Mouse (Mus musculus) cortical plate, adult 2 months (tissue): ENCODE data around the gene Oasl2. TPM values are rescaled to one million over a fixed set of nuclear protein-coding genes. Genes with fewer than 3 reads are reported as not detected.

Experiments used
- H3K27ac ChIP-seq: fragments of 200-500 bp; 2 replicates; pipeline ENCODE4 v1.5.1; 2012; ENCODE audit warnings: low read length, control low read depth, inconsistent platforms; ENCODE audit not compliant: insufficient read depth
- H3K4me1 ChIP-seq: fragments of 200-500 bp; 2 replicates; pipeline ENCODE4 v1.6.1; 2011; ENCODE audit warnings: low read length; ENCODE audit not compliant: control insufficient read depth, insufficient read depth
- H3K4me3 ChIP-seq: fragments of 200-500 bp; 2 replicates; pipeline ENCODE4 v1.5.1; 2011; ENCODE audit warnings: mild to moderate bottlenecking, low read length, control low read depth; ENCODE audit not compliant: insufficient read depth
- CTCF ChIP-seq: fragments of 200-500 bp; IDR thresholded peaks from 2 replicates; pipeline ENCODE4 v1.5.1; 2011; ENCODE audit warnings: mild to moderate bottlenecking, control low read depth, low read length; ENCODE audit not compliant: insufficient read depth; ENCODE audit errors: extremely low read depth
- POLR2A ChIP-seq: fragments of 200-500 bp; IDR thresholded peaks from 2 replicates; pipeline ENCODE4 v1.6.1; 2011; ENCODE audit warnings: mild to moderate bottlenecking, low read length, control low read depth; ENCODE audit not compliant: insufficient read depth; ENCODE audit errors: extremely low read depth
- polyA plus RNA-seq: library from polyadenylated mRNA; depleted of rRNA; stranded (reverse); fragments of >200 nt; gene quantifications from 2 replicates; pipeline ENCODE4 v1.2.3, GENCODE M21; 2012; rRNA removed

Oasl2 gene
- polyA plus RNA-seq, 1 experiment = 8.6 TPM

GRCm38 (mm10) chr5:114950669-114951068 is 53.9 kb downstream of the Oasl2 start:
- Histone ChIP-seq H3K4me3 (no peak overlapping the region), H3K27ac (no peak overlapping the region), H3K4me1 (no peaks in the 10 kb centered on the region)
- TF ChIP-seq CTCF = no peak
- no peak for TF ChIP-seq POLR2A

GRCm38 (mm10) chr5:114951279-114951880 is 54.6 kb downstream of the Oasl2 start:
- H3K4me1 ChIP-seq = no peaks in the 10 kb centered on the region
- H3K4me3 ChIP-seq = no peak overlapping the region
- TF ChIP-seq POLR2A (no peak), CTCF (no peak)
- no peak overlapping the region for H3K27ac ChIP-seq

GRCm38 (mm10) chr5:114953326-114953725 is 56.6 kb downstream of the Oasl2 start:
- Histone ChIP-seq H3K27ac (no peak overlapping the region), H3K4me3 (no peak overlapping the region), H3K4me1 (no peaks in the 10 kb centered on the region)
- TF ChIP-seq CTCF = no peak
- no peak for TF ChIP-seq POLR2A

- no peak overlapping the region for H3K4me3 ChIP-seq
- TF ChIP-seq POLR2A = no peak
- no peak for TF ChIP-seq CTCF
Observed at GRCm38 (mm10) chr5:114958069-114958468, 61.3 kb downstream of the Oasl2 start.

More at GRCm38 (mm10) chr5:114958069-114958468, 61.3 kb downstream of the Oasl2 start:
- Histone ChIP-seq H3K4me1 (no peaks in the 10 kb centered on the region), H3K27ac (no peak overlapping the region)

Other genes with a start within 250 kb of the Oasl2 start
- 1.7 and 2.1 TPM in 2 replicates for gene Trpv4, start 238.5 kb upstream of the Oasl2 start, polyA plus RNA-seq
- 58.0 and 69.6 TPM in 2 replicates for gene Gltp, start 206.0 kb upstream of the Oasl2 start, polyA plus RNA-seq
- gene Tchp, start 189.2 kb upstream of the Oasl2 start, polyA plus RNA-seq = 14.8 and 15.6 TPM in 2 replicates
- gene Ankrd13a, start 122.3 kb upstream of the Oasl2 start, polyA plus RNA-seq = 36.2 and 38.5 TPM in 2 replicates
- 44.0 and 44.1 TPM in 2 replicates for gene Git2, start 121.4 kb upstream of the Oasl2 start, polyA plus RNA-seq
- gene 1500011B03Rik, start 73.5 kb upstream of the Oasl2 start, polyA plus RNA-seq = 232 and 245 TPM in 2 replicates
- gene 4930519G04Rik, start 43.3 kb upstream of the Oasl2 start, polyA plus RNA-seq = 0.06 TPM in 1 of 2 replicates, not detected in the other
- 0.25 and 0.36 TPM in 2 replicates for gene Gm9936, start 38.3 kb upstream of the Oasl2 start, polyA plus RNA-seq
- 0.35 and 0.78 TPM in 2 replicates for gene Oasl1, start 26.3 kb downstream of the Oasl2 start, polyA plus RNA-seq
- gene 2210016L21Rik, start 45.2 kb downstream of the Oasl2 start, polyA plus RNA-seq = 129 and 136 TPM in 2 replicates
- not detected in 2 replicates for gene Hnf1a, start 74.2 kb downstream of the Oasl2 start, polyA plus RNA-seq
- gene Sppl3, start 114.2 kb downstream of the Oasl2 start, polyA plus RNA-seq = 66.4 and 68.5 TPM in 2 replicates
- not detected in 2 replicates for gene Gm10401, start 201.4 kb downstream of the Oasl2 start, polyA plus RNA-seq
- 12.7 and 12.8 TPM in 2 replicates for gene Acads, start 222.4 kb downstream of the Oasl2 start, polyA plus RNA-seq
- 24.8 and 26.2 TPM in 2 replicates for gene Unc119b, start 238.0 kb downstream of the Oasl2 start, polyA plus RNA-seq